Mouse (Mus musculus) CH12.LX (cell line): ENCODE results near the gene Gprin1. TPM values are rescaled to one million over a fixed set of nuclear protein-coding genes. Genes with fewer than 3 reads are reported as not detected.

Experiments used
- DNase-seq: peaks from one replicate; pipeline ENCODE4 v3.0.0-alpha.2; 2013; ENCODE audit errors: extremely low read depth
- H3K27ac ChIP-seq: 2 replicates; pipeline ENCODE4 v1.5.1; 2012; ENCODE audit warnings: low read depth, mild to moderate bottlenecking, control low read depth, moderate library complexity; ENCODE audit not compliant: insufficient read depth
- H3K27me3 ChIP-seq: replicated peaks from 2 replicates; pipeline ENCODE3; 2012; ENCODE audit warnings: inconsistent platforms
- H3K36me3 ChIP-seq, 2 experiments: replicated peaks in 1 of 2; 2 replicates each; pipeline versions ENCODE3 to v1.6.1; 2012; ENCODE audit warnings: inconsistent platforms in 1 of 2, low read length in 1 of 2, mild to moderate bottlenecking in 1 of 2, mixed read lengths in 1 of 2, moderate library complexity in 1 of 2; ENCODE audit not compliant: control insufficient read depth in 1 of 2, insufficient read depth in 1 of 2
- H3K4me1 ChIP-seq, 2 experiments: 2 replicates each; pipeline ENCODE4 v1.6.1; 2012; ENCODE audit warnings: inconsistent platforms in 1 of 2, moderate library complexity in 1 of 2; ENCODE audit not compliant: insufficient read depth in 2 of 2, control insufficient read depth in 1 of 2
- H3K4me2 ChIP-seq: 2 replicates; pipeline ENCODE4 v1.6.1; 2012; ENCODE audit warnings: low read depth, mild to moderate bottlenecking, control low read depth; ENCODE audit not compliant: poor library complexity, insufficient read depth, severe bottlenecking
- H3K4me3 ChIP-seq, 3 experiments: fragments of 150-350 bp in 1 of 3; sonication (generic) in 1 of 3; replicated peaks in 1 of 3; 2 replicates each; pipeline versions ENCODE3 to v1.5.1; 2011 to 2012; ENCODE audit warnings: low read depth in 2 of 3, low read length in 2 of 3, mild to moderate bottlenecking in 2 of 3, moderate library complexity in 2 of 3, control low read depth in 1 of 3, improper control_type of control experiment in 1 of 3, inconsistent platforms in 1 of 3, mixed read lengths in 1 of 3; ENCODE audit not compliant: poor library complexity in 1 of 3
- H3K79me2 ChIP-seq: replicated peaks from 2 replicates; pipeline ENCODE4 v1.6.1; 2012; ENCODE audit warnings: mild to moderate bottlenecking, moderate library complexity; ENCODE audit not compliant: control insufficient read depth, poor library complexity, insufficient read depth, severe bottlenecking; ENCODE audit errors: extremely low read depth
- H3K9ac ChIP-seq: 2 replicates; pipeline ENCODE4 v1.6.1; 2012; ENCODE audit warnings: low read depth, mild to moderate bottlenecking, control low read depth, moderate library complexity; ENCODE audit not compliant: insufficient read depth
- H3K9me3 ChIP-seq: replicated peaks from 2 replicates; pipeline ENCODE3; 2012; ENCODE audit warnings: low read length, inconsistent platforms, mixed read lengths
- BHLHE40 ChIP-seq: IDR thresholded peaks from 2 replicates; pipeline ENCODE4 v1.6.1; 2011; ENCODE audit warnings: mild to moderate bottlenecking, low read depth, low read length, improper control_type of control experiment
- CHD1 ChIP-seq: IDR thresholded peaks from 2 replicates; pipeline ENCODE4 v1.6.1; 2012; ENCODE audit warnings: low read depth, low read length, improper control_type of control experiment, inconsistent platforms
- CTCF ChIP-seq, 2 experiments: IDR thresholded peaks in 1 of 2; conservative IDR thresholded peaks in 1 of 2; 2 replicates each; pipeline ENCODE4 v1.5.1; 2011 to 2012; ENCODE audit warnings: low read depth in 2 of 2, low read length in 2 of 2, improper control_type of control experiment in 1 of 2, inconsistent platforms in 1 of 2, mild to moderate bottlenecking in 1 of 2, moderate library complexity in 1 of 2
- E2F4 ChIP-seq: IDR thresholded peaks from 2 replicates; pipeline ENCODE4 v1.6.1; 2011; ENCODE audit warnings: low read depth, low read length, improper control_type of control experiment; ENCODE audit not compliant: insufficient replicate concordance
- EP300 ChIP-seq: IDR thresholded peaks from 2 replicates; pipeline ENCODE4 v1.6.1; 2011; ENCODE audit warnings: low read length, improper control_type of control experiment
- ETS1 ChIP-seq: conservative IDR thresholded peaks from 2 replicates; pipeline ENCODE4 v1.6.1; 2012; ENCODE audit warnings: low read depth, mild to moderate bottlenecking, inconsistent platforms, low read length, improper control_type of control experiment, moderate library complexity
- GABPA ChIP-seq: IDR thresholded peaks from 2 replicates; pipeline ENCODE4 v1.6.1; 2012; ENCODE audit warnings: low read depth, low read length, improper control_type of control experiment, inconsistent platforms; ENCODE audit not compliant: insufficient replicate concordance
- HCFC1 ChIP-seq: IDR thresholded peaks from 2 replicates; pipeline ENCODE4 v1.6.1; 2012; ENCODE audit warnings: low read depth, mild to moderate bottlenecking, inconsistent platforms, low read length, improper control_type of control experiment
- IRF4 ChIP-seq: IDR thresholded peaks from 2 replicates; pipeline ENCODE4 v1.6.1; 2014; ENCODE audit warnings: low read depth, mild to moderate bottlenecking, inconsistent platforms, low read length, improper control_type of control experiment
- JUN ChIP-seq: IDR thresholded peaks from 2 replicates; pipeline ENCODE4 v1.6.1; 2011; ENCODE audit warnings: low read depth, mild to moderate bottlenecking, low read length, improper control_type of control experiment, moderate library complexity; ENCODE audit not compliant: insufficient read depth
- JUND ChIP-seq: conservative IDR thresholded peaks from 2 replicates; pipeline ENCODE4 v1.6.1; 2011; ENCODE audit warnings: low read depth, low read length, improper control_type of control experiment
- MXI1 ChIP-seq: IDR thresholded peaks from 2 replicates; pipeline ENCODE4 v1.6.1; 2011; ENCODE audit warnings: mild to moderate bottlenecking, low read depth, low read length, improper control_type of control experiment
- MYC ChIP-seq: IDR thresholded peaks from 2 replicates; pipeline ENCODE4 v1.6.1; 2011; ENCODE audit warnings: low read depth, mild to moderate bottlenecking, improper control_type of control experiment, low read length
- NELFE ChIP-seq: IDR thresholded peaks from 2 replicates; pipeline ENCODE4 v1.6.1; 2011; ENCODE audit warnings: low read depth, low read length, improper control_type of control experiment
- NRF1 ChIP-seq: IDR thresholded peaks from 2 replicates; pipeline ENCODE4 v1.6.1; 2014; ENCODE audit warnings: low read depth, mild to moderate bottlenecking, inconsistent platforms, low read length, improper control_type of control experiment, moderate library complexity
- POLR2A ChIP-seq: IDR thresholded peaks from 2 replicates; pipeline ENCODE4 v1.6.1; 2011; ENCODE audit warnings: low read depth, mild to moderate bottlenecking, improper control_type of control experiment, low read length
- POLR2AphosphoS2 ChIP-seq: IDR thresholded peaks from 2 replicates; pipeline ENCODE4 v1.6.1; 2011; ENCODE audit warnings: low read depth, low read length, improper control_type of control experiment
- RAD21 ChIP-seq: IDR thresholded peaks from 2 replicates; pipeline ENCODE4 v1.6.1; 2011; ENCODE audit warnings: low read depth, mild to moderate bottlenecking, low read length, improper control_type of control experiment, moderate library complexity
- SIN3A ChIP-seq: IDR thresholded peaks from 2 replicates; pipeline ENCODE4 v1.6.1; 2012; ENCODE audit warnings: low read length, improper control_type of control experiment, inconsistent platforms
- TCF12 ChIP-seq: IDR thresholded peaks from 2 replicates; pipeline ENCODE4 v1.6.1; 2014; ENCODE audit warnings: low read depth, mild to moderate bottlenecking, inconsistent platforms, low read length, improper control_type of control experiment
- UBTF ChIP-seq: IDR thresholded peaks from 2 replicates; pipeline ENCODE4 v1.6.1; 2012; ENCODE audit warnings: low read depth, mild to moderate bottlenecking, inconsistent platforms, low read length, improper control_type of control experiment, moderate library complexity
- USF1 ChIP-seq: IDR thresholded peaks from 2 replicates; pipeline ENCODE4 v1.6.1; 2014; ENCODE audit warnings: low read depth, mild to moderate bottlenecking, inconsistent platforms, low read length, improper control_type of control experiment
- USF2 ChIP-seq: conservative IDR thresholded peaks from 2 replicates; pipeline ENCODE4 v1.6.1; 2011; ENCODE audit warnings: low read depth, low read length, improper control_type of control experiment
- ZMIZ1 ChIP-seq: IDR thresholded peaks from 2 replicates; pipeline ENCODE4 v1.6.1; 2012; ENCODE audit warnings: low read depth, mild to moderate bottlenecking, inconsistent platforms, low read length, improper control_type of control experiment
- dilution Hi-C: fragments of 300-500 bp; cut with MboI; formaldehyde crosslinking; loops from 2 replicates; pipeline ENCODE4 v1.14.3; 2020; ENCODE audit warnings: low sequenced_read_pairs; ENCODE audit not compliant: extremely low pct_unique_long_range_greater_than_20kb, extremely low pct_ligation_motif_present
- in situ Hi-C: fragments of 300-500 bp; cut with MboI; formaldehyde crosslinking; loops from 3 replicates; pipeline ENCODE4 v1.14.3; 2019; ENCODE audit warnings: low sequenced_read_pairs, low pct_ligation_motif_present, low pct_unique_long_range_greater_than_20kb, mixed read lengths
- polyA plus RNA-seq: library from polyadenylated mRNA; unstranded; fragments of >175 nt; gene quantifications from 2 replicates; pipeline ENCODE4 v1.2.1, GENCODE M21; 2012; ENCODE audit warnings: low read depth; ENCODE audit not compliant: insufficient read length
- total RNA-seq, 2 experiments: library from RNA; depleted of rRNA; stranded (reverse); fragments of 300-350 nt in 1 of 2; fragments of >200 nt in 1 of 2; gene quantifications; 2 replicates each; pipeline ENCODE4 v1.2.3; 2012 to 2014

Gprin1 gene
- total and polyA plus RNA-seq, 3 experiments, result not detected

DNA sequence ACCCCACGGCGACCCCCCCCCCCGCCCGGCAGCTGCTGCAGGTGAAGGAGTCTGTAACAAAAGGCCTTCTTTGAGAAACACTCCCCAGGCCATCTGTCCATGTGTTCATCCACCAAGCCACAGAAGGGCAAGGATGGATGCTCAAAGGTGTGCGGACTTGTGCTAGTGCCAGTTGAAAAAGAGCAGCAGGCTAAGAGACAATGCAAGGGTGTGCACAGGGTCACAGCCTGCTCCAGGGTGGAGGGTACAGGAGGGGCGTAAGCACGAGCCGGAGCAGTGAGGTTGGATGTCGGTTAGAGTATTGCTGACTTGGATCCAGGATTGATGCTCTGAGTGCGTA is 983 bp downstream of the Gprin1 start:
- Histone ChIP-seq H3K9ac (no peak overlapping the region), H3K79me2 (no peaks in the 10 kb centered on the region), H3K9me3 (peaks cover 7% of the 10 kb centered on the region), H3K27me3 (peaks cover 56% of the 10 kb centered on the region), H3K4me1 (no peaks in the 10 kb centered on the region), H3K27ac (no peak overlapping the region), H3K36me3 (no peaks in the 10 kb centered on the region), H3K4me2 (no peak overlapping the region), H3K4me3 (no peak overlapping the region)
- in situ Hi-C loops, result no loop called here
- TF ChIP-seq HCFC1 (no peak), JUND (no peak), ETS1 (no peak), UBTF (no peak), CTCF (conservative IDR thresholded peaks at IDR 0.05 in 1 of 2, IDR thresholded peaks at IDR 0.05 in 1 of 2; ENCODE audit: low read depth in 2 of 2, low read length in 2 of 2) (no peak), EP300 (no peak), ZMIZ1 (no peak), IRF4 (no peak), RAD21 (no peak), NRF1 (no peak), USF1 (no peak)
- DNase-seq, result no peak
- dilution Hi-C loops, result no loop called here

DNA sequence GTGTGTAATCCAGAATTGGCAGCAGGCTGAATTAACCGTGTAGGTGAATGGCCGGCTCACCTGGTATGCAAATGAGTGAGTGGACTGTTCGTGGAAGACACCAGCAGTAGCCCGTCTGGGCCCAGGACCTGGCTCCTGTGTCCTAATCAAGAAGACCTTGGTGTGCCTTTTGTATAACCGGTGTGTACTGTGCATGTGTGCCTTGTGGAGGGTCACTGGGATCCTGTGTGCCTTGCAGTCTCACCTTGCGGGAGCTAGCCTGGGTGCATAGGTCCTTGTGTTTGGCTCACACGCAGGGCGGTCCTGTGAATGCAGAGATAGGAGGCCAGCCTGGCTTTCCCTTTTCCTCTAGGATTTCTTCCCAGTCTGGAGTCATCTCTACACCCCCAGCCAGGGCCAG is 1.5 kb downstream of the Gprin1 start:
- peaks cover 51% of the 10 kb centered on the region for H3K27me3 ChIP-seq
- dilution Hi-C loops (no loop called here), in situ Hi-C loops (no loop called here)

More for the DNA sequence above, 1.5 kb downstream of the Gprin1 start:
- DNase-seq, result no peak
- Histone ChIP-seq H3K79me2 (no peaks in the 10 kb centered on the region), H3K4me3 (no peak overlapping the region), H3K4me1 (no peaks in the 10 kb centered on the region), H3K27ac (no peak overlapping the region), H3K4me2 (no peak overlapping the region), H3K9me3 (peaks cover 7% of the 10 kb centered on the region), H3K9ac (no peak overlapping the region), H3K36me3 (no peaks in the 10 kb centered on the region)
- no peak for TF ChIP-seq POLR2A
- no peak for TF ChIP-seq UBTF
- no peak for TF ChIP-seq BHLHE40
- TF ChIP-seq TCF12, result no peak
- TF ChIP-seq MYC, result no peak
- no peak for TF ChIP-seq NELFE
- TF ChIP-seq JUN, result no peak
- no peak for TF ChIP-seq E2F4
- TF ChIP-seq POLR2AphosphoS2, result no peak
- no peak for TF ChIP-seq EP300
- no peak for TF ChIP-seq MXI1
- no peak for TF ChIP-seq CHD1
- no peak for TF ChIP-seq GABPA
- TF ChIP-seq USF2, result no peak
- no peak for TF ChIP-seq SIN3A
- TF ChIP-seq CTCF (conservative IDR thresholded peaks at IDR 0.05 in 1 of 2, IDR thresholded peaks at IDR 0.05 in 1 of 2; ENCODE audit: low read depth in 2 of 2, low read length in 2 of 2), result no peak
